Mouse (Mus musculus): ENCODE results near the gene Gm49403.

The Gm49403 gene

GRCm38 (mm10) chr19:8914212-8914611, 30.5 kb downstream of the Gm49403 start:
- DNase-seq = no peak

- no peak for DNase-seq
Measured at GRCm38 (mm10) chr19:8919000-8919399, 35.3 kb downstream of the Gm49403 start.

- DNase-seq = no peak
Measured at GRCm38 (mm10) chr19:8919684-8920072, 35.9 kb downstream of the Gm49403 start.

- DNase-seq = peak; percentile 95 to 96
Measured at GRCm38 (mm10) chr19:8920073-8920736, 36.5 kb downstream of the Gm49403 start, which contains the start of gene B3gat3. B3gat3 (plus strand) TSS chr19:8920374.

- DNase-seq = peak in 1 of 2 experiments; percentile 25
Measured at GRCm38 (mm10) chr19:8920836-8921291, 37.1 kb downstream of the Gm49403 start.

- no peak for DNase-seq
Measured at GRCm38 (mm10) chr19:8921741-8922140, 38.0 kb downstream of the Gm49403 start.

- no peak for DNase-seq
Measured at GRCm38 (mm10) chr19:8926766-8927165, 43.0 kb downstream of the Gm49403 start.

GRCm38 (mm10) chr19:8927891-8928525, 44.3 kb downstream of the Gm49403 start:
- no peak for DNase-seq

GRCm38 (mm10) chr19:8928689-8929223, 45.0 kb downstream of the Gm49403 start:
- DNase-seq = no peak

- DNase-seq = peak; percentile 73 to 78
Measured at GRCm38 (mm10) chr19:8929224-8930088, 45.7 kb downstream of the Gm49403 start, which contains the start of the genes Rom1 and Eml3. Rom1 (minus strand) TSS chr19:8929356. Eml3 (plus strand) TSS chr19:8929552.

GRCm38 (mm10) chr19:8930117-8930516, 46.4 kb downstream of the Gm49403 start:
- no peak for DNase-seq

GRCm38 (mm10) chr19:8930771-8931170, 47.0 kb downstream of the Gm49403 start:
- DNase-seq = no peak

GRCm38 (mm10) chr19:8936736-8937135, 53.0 kb downstream of the Gm49403 start:
- no peak for DNase-seq

All from cerebellum, postnatal 36 days (tissue).